Mouse (Mus musculus) embryonic facial prominence, embryonic 14.5 days (tissue): ENCODE measurements around the gene Tdrd12. TPM values are rescaled to one million over a fixed set of nuclear protein-coding genes. Genes with fewer than 3 reads are reported as not detected.

ENCODE experiments used
- ATAC-seq: fragments of 200-750 bp; cut with Nextera tagmentation; 2 replicates; pipeline ENCODE4 v1.8.0; 2017; ENCODE audit warnings: low read depth, moderate number of reproducible peaks, moderate TSS enrichment
- DNase-seq: peaks from one replicate; pipeline ENCODE4 v3.0.0-alpha.2; 2015; ENCODE audit warnings: low spot score
- H3K27ac ChIP-seq: fragments of 300-500 bp; sonication (generic); replicated peaks from 2 replicates; pipeline ENCODE4 v1.5.1; 2014; ENCODE audit warnings: low read depth, mild to moderate bottlenecking, low read length, moderate library complexity
- H3K27me3 ChIP-seq: fragments of 300-500 bp; sonication (generic); replicated peaks from 2 replicates; pipeline ENCODE4 v1.6.1; 2014; ENCODE audit warnings: low read length; ENCODE audit not compliant: control insufficient read depth, insufficient read depth
- H3K36me3 ChIP-seq: fragments of 300-500 bp; sonication (generic); 2 replicates; pipeline ENCODE4 v1.6.1; 2014; ENCODE audit warnings: low read length, mixed read lengths; ENCODE audit not compliant: control insufficient read depth, insufficient read depth
- H3K4me1 ChIP-seq: fragments of 300-500 bp; sonication (generic); 2 replicates; pipeline ENCODE4 v1.6.1; 2014; ENCODE audit warnings: antibody characterized with exemption, low read length; ENCODE audit not compliant: control insufficient read depth, insufficient read depth
- H3K4me2 ChIP-seq: fragments of 300-500 bp; sonication (generic); 2 replicates; pipeline ENCODE4 v1.6.1; 2014; ENCODE audit warnings: low read depth, mild to moderate bottlenecking, low read length, moderate library complexity, mixed read lengths
- H3K4me3 ChIP-seq: fragments of 300-500 bp; sonication (generic); 2 replicates; pipeline ENCODE4 v1.5.1; 2014; ENCODE audit warnings: low read depth, mild to moderate bottlenecking, low read length
- H3K9ac ChIP-seq: fragments of 300-500 bp; sonication (generic); 2 replicates; pipeline ENCODE4 v1.6.1; 2014; ENCODE audit warnings: low read depth, mild to moderate bottlenecking, low read length, moderate library complexity, mixed read lengths
- H3K9me3 ChIP-seq: fragments of 300-500 bp; sonication (generic); 2 replicates; pipeline ENCODE4 v1.6.1; 2016; ENCODE audit warnings: low read length; ENCODE audit not compliant: control insufficient read depth
- WGBS: fragments of 180-500 bp; shearing (Covaris S2); extraction: QIAGEN DNeasy Blood & Tissue Kit; methylation state at CpG from one replicate; pipeline ENCODE4 v1.1.7; 2014; 5-methylcytosine and 5-hydroxymethylcytosine counted together
- polyA plus RNA-seq: library from polyadenylated mRNA; unstranded; fragments of >200 nt; fragmentation: Nextera tagmentation; extraction: Ambion mirVana; gene quantifications from 2 replicates; pipeline ENCODE4 v1.2.1, GENCODE M21; 2014

Tdrd12 gene
- polyA plus RNA-seq, 1 experiment from 2014 or later = 0.17 TPM

GRCm38 (mm10) chr7:35485126-35485525 is 52.4 kb downstream of the Tdrd12 start:
- Histone ChIP-seq H3K36me3 (no peaks in the 10 kb centered on the region), H3K4me3 (no peak overlapping the region), H3K4me1 (no peaks in the 10 kb centered on the region), H3K27ac (no peak overlapping the region), H3K9ac (no peak overlapping the region), H3K4me2 (no peak overlapping the region), H3K27me3 (no peaks in the 10 kb centered on the region), H3K9me3 (no peaks in the 10 kb centered on the region)
- DNase-seq (no peak), ATAC-seq (no peak)
- 57% methylated on average over 2 of the region's 2 CpGs for WGBS

GRCm38 (mm10) chr7:35476457-35476856 is 61.1 kb downstream of the Tdrd12 start:
- Histone ChIP-seq H3K4me3 (no peak overlapping the region), H3K4me1 (no peaks in the 10 kb centered on the region), H3K36me3 (no peaks in the 10 kb centered on the region), H3K9me3 (no peaks in the 10 kb centered on the region), H3K4me2 (no peak overlapping the region), H3K9ac (no peak overlapping the region), H3K27me3 (no peaks in the 10 kb centered on the region), H3K27ac (no peak overlapping the region)
- DNase-seq = peak; percentile 27
- no peak for ATAC-seq
- WGBS = 36% methylated on average over 2 of the region's 2 CpGs

GRCm38 (mm10) chr7:35470794-35471193 is 66.8 kb downstream of the Tdrd12 start:
- H3K9me3 ChIP-seq = no peaks in the 10 kb centered on the region
- H3K27me3 ChIP-seq = no peaks in the 10 kb centered on the region
- 48% methylated on average over 4 of the region's 4 CpGs for WGBS
- DNase-seq (no peak), ATAC-seq (no peak)
- H3K4me2 ChIP-seq = no peak overlapping the region
- H3K27ac ChIP-seq = no peak overlapping the region
- H3K9ac ChIP-seq = no peak overlapping the region
- H3K36me3 ChIP-seq = no peaks in the 10 kb centered on the region
- no peak overlapping the region for H3K4me3 ChIP-seq
- H3K4me1 ChIP-seq = no peaks in the 10 kb centered on the region

- H3K27me3 ChIP-seq = no peaks in the 10 kb centered on the region
- H3K4me2 ChIP-seq = no peak overlapping the region
- ATAC-seq (no peak), DNase-seq (no peak)
- no peaks in the 10 kb centered on the region for H3K9me3 ChIP-seq
- H3K4me1 ChIP-seq = no peaks in the 10 kb centered on the region
- no peak overlapping the region for H3K9ac ChIP-seq
- H3K4me3 ChIP-seq = no peak overlapping the region
- WGBS = 72% methylated on average over 2 of the region's 2 CpGs
- H3K27ac ChIP-seq = no peak overlapping the region
- H3K36me3 ChIP-seq = no peaks in the 10 kb centered on the region
Measured at GRCm38 (mm10) chr7:35467856-35468255, 69.7 kb downstream of the Tdrd12 start.

GRCm38 (mm10) chr7:35465027-35465426 is 72.5 kb downstream of the Tdrd12 start:
- DNase-seq (no peak), ATAC-seq (no peak)
- H3K4me3 ChIP-seq = no peak overlapping the region
- H3K27me3 ChIP-seq = no peaks in the 10 kb centered on the region
- WGBS = 95% methylated on average over 5 of the region's 5 CpGs
- no peaks in the 10 kb centered on the region for H3K9me3 ChIP-seq
- no peak overlapping the region for H3K27ac ChIP-seq
- no peak overlapping the region for H3K4me2 ChIP-seq
- no peaks in the 10 kb centered on the region for H3K4me1 ChIP-seq
- H3K36me3 ChIP-seq = no peaks in the 10 kb centered on the region
- H3K9ac ChIP-seq = no peak overlapping the region

- Histone ChIP-seq H3K9me3 (no peaks in the 10 kb centered on the region), H3K27me3 (no peaks in the 10 kb centered on the region), H3K36me3 (no peaks in the 10 kb centered on the region), H3K4me1 (no peaks in the 10 kb centered on the region), H3K4me3 (no peak overlapping the region), H3K27ac (no peak overlapping the region), H3K9ac (no peak overlapping the region), H3K4me2 (no peak overlapping the region)
- WGBS = 74% methylated on average over 4 of the region's 4 CpGs
- DNase-seq (no peak), ATAC-seq (no peak)
Measured at GRCm38 (mm10) chr7:35460971-35461370, 76.6 kb downstream of the Tdrd12 start.

GRCm38 (mm10) chr7:35456091-35456814 is 81.3 kb downstream of the Tdrd12 start:
- ATAC-seq (no peak), DNase-seq (no peak)
- Histone ChIP-seq H3K9me3 (no peaks in the 10 kb centered on the region), H3K4me3 (no peak overlapping the region), H3K36me3 (no peaks in the 10 kb centered on the region), H3K27me3 (no peaks in the 10 kb centered on the region), H3K4me2 (no peak overlapping the region), H3K9ac (no peak overlapping the region), H3K27ac (no peak overlapping the region), H3K4me1 (no peaks in the 10 kb centered on the region)
- 79% methylated on average over 4 of the region's 4 CpGs for WGBS

- DNase-seq = no peak
- Histone ChIP-seq H3K9me3 (no peaks in the 10 kb centered on the region), H3K36me3 (no peaks in the 10 kb centered on the region), H3K4me1 (0 out of 2 replicates have a peak, but pooled peaks cover 7% of the 10 kb centered on the region), H3K27ac (no peak overlapping the region), H3K4me3 (no peak overlapping the region), H3K27me3 (no peaks in the 10 kb centered on the region), H3K4me2 (no peak overlapping the region), H3K9ac (no peak overlapping the region)
- no peak for ATAC-seq
- WGBS = 66% methylated on average over 7 of the region's 7 CpGs
Measured at GRCm38 (mm10) chr7:35448867-35449266, 88.7 kb downstream of the Tdrd12 start.
